Mouse (Mus musculus): Measurements from ENCODE around the gene Sppl2c.

GRCm38 (mm10) chr11:104221751-104222150 is 35.6 kb downstream of the Sppl2c start:
- no peak for TF ChIP-seq CTCF (IDR thresholded peaks at IDR 0.05; ENCODE audit: low read depth, low read length)
- TF ChIP-seq POLR2A (IDR thresholded peaks at IDR 0.05; ENCODE audit: borderline replicate concordance, low read depth, low read length), result no peak

Measured in bone marrow macrophage, adult 2 months (primary cell).